Mouse (Mus musculus) midbrain, embryonic 15.5 days (tissue): ENCODE measurements around the gene Setd6. TPM values are rescaled to one million over a fixed set of nuclear protein-coding genes. Genes with fewer than 3 reads are reported as not detected.

Source experiments
- ATAC-seq: fragments of 200-750 bp; cut with Nextera tagmentation; replicated peaks from 2 replicates; pipeline ENCODE4 v1.8.0; 2017; ENCODE audit warnings: moderate TSS enrichment
- H3K27ac ChIP-seq: fragments of 300-500 bp; sonication (generic); 2 replicates; pipeline ENCODE4 v1.5.1; 2015; ENCODE audit warnings: mild to moderate bottlenecking, inconsistent platforms
- H3K27me3 ChIP-seq: fragments of 300-500 bp; sonication (generic); replicated peaks from 2 replicates; pipeline ENCODE4 v1.6.1; 2015; ENCODE audit warnings: inconsistent platforms
- H3K36me3 ChIP-seq: fragments of 300-500 bp; sonication (generic); replicated peaks from 2 replicates; pipeline ENCODE4 v1.6.1; 2015; ENCODE audit warnings: inconsistent platforms
- H3K4me1 ChIP-seq: fragments of 300-500 bp; sonication (generic); 2 replicates; pipeline ENCODE4 v1.6.1; 2015; ENCODE audit warnings: inconsistent platforms
- H3K4me2 ChIP-seq: fragments of 300-500 bp; sonication (generic); 2 replicates; pipeline ENCODE4 v1.6.1; 2015; ENCODE audit warnings: inconsistent platforms, mild to moderate bottlenecking, moderate library complexity
- H3K4me3 ChIP-seq: fragments of 300-500 bp; sonication (generic); 2 replicates; pipeline ENCODE4 v1.5.1; 2015; ENCODE audit warnings: mild to moderate bottlenecking, inconsistent platforms
- H3K9ac ChIP-seq: fragments of 300-500 bp; sonication (generic); 2 replicates; pipeline ENCODE4 v1.6.1; 2015; ENCODE audit warnings: mild to moderate bottlenecking, inconsistent platforms
- H3K9me3 ChIP-seq: fragments of 300-500 bp; sonication (generic); 2 replicates; pipeline ENCODE4 v1.6.1; 2016; ENCODE audit warnings: inconsistent platforms
- WGBS: fragments of 180-500 bp; shearing (Covaris S2); methylation state at CpG from one replicate; pipeline ENCODE4 v1.1.7; 2015; ENCODE audit warnings: mixed read lengths; 5-methylcytosine and 5-hydroxymethylcytosine counted together
- polyA plus RNA-seq: library from polyadenylated mRNA; unstranded; fragments of >200 nt; fragmentation: Nextera tagmentation; extraction: Ambion mirVana; gene quantifications from 2 replicates; pipeline ENCODE4 v1.2.1, GENCODE M21; 2015

The Setd6 gene
- polyA plus RNA-seq, 1 experiment from 2014 or later, result 30.7 TPM

GRCm38 (mm10) chr8:95713100-95714010, 2.3 kb upstream of the Setd6 start:
- Histone ChIP-seq H3K27ac (no peak overlapping the region), H3K9me3 (no peaks in the 10 kb centered on the region), H3K27me3 (no peaks in the 10 kb centered on the region), H3K4me2 (no peak overlapping the region), H3K4me1 (peaks cover 18% of the 10 kb centered on the region), H3K9ac (no peak overlapping the region), H3K36me3 (peaks cover 39% of the 10 kb centered on the region), H3K4me3 (no peak overlapping the region)
- no peak for ATAC-seq
- WGBS, result 82% methylated on average over 19 of the region's 19 CpGs

DNA sequence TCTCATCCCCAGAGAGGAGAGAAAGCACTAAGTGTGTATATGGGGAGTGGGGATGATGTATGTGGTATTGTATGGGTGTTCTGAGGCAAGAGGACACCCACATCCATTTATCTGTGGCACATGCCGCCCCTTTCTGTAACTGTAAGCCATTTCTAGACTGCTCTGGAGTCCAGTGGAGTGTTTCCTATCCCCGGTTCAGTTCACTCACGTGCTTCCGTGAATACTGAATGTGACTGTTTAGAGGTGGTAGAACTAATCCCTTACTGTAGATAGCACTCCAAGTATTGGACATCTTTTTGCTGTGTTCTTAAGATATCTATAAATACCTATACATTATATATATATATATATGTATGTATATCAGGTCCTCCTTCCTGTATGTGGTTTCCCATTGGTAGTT, 1.3 kb upstream of the Setd6 start:
- 94% methylated on average over 4 of the region's 4 CpGs for WGBS
- Histone ChIP-seq H3K27ac (no peak overlapping the region), H3K4me2 (no peak overlapping the region), H3K4me1 (peaks cover 18% of the 10 kb centered on the region), H3K27me3 (no peaks in the 10 kb centered on the region), H3K4me3 (no peak overlapping the region), H3K36me3 (peaks cover 37% of the 10 kb centered on the region), H3K9me3 (no peaks in the 10 kb centered on the region), H3K9ac (no peak overlapping the region)
- ATAC-seq, result no peak

- H3K27ac ChIP-seq, result peak overlapping the region; percentile 80; the same call in 1 of the 2 replicates
- 88% methylated on average over 6 of the region's 6 CpGs for WGBS
- H3K4me1 ChIP-seq, result peaks cover 18% of the 10 kb centered on the region
- peak overlapping the region; percentile 86 for H3K4me2 ChIP-seq
- H3K4me3 ChIP-seq, result peak overlapping the region; percentile 87; the same call in 1 of the 2 replicates
- H3K9me3 ChIP-seq, result no peaks in the 10 kb centered on the region
- no peak for ATAC-seq
- H3K9ac ChIP-seq, result no peak overlapping the region; the same call in 1 of the 2 replicates
- H3K36me3 ChIP-seq, result peaks cover 37% of the 10 kb centered on the region
- no peaks in the 10 kb centered on the region for H3K27me3 ChIP-seq
These were observed 756 bp upstream of the Setd6 start for GRCm38 (mm10) chr8:95714837-95715413.

GRCm38 (mm10) chr8:95716546-95717335, 1.1 kb downstream of the Setd6 start:
- ATAC-seq, result no peak
- H3K4me1 ChIP-seq, result peaks cover 18% of the 10 kb centered on the region
- H3K4me2 ChIP-seq, result peak overlapping the region; percentile 86
- H3K27me3 ChIP-seq, result no peaks in the 10 kb centered on the region
- peak overlapping the region; percentile 86 for H3K9ac ChIP-seq
- peak overlapping the region; percentile 87 for H3K4me3 ChIP-seq
- no peaks in the 10 kb centered on the region for H3K9me3 ChIP-seq
- H3K27ac ChIP-seq, result peak overlapping the region; percentile 80; the same call in 1 of the 2 replicates
- 19% methylated on average over 21 of the region's 21 CpGs for WGBS
- peaks cover 41% of the 10 kb centered on the region for H3K36me3 ChIP-seq

GRCm38 (mm10) chr8:95727625-95728024, 11.9 kb downstream of the Setd6 start:
- Histone ChIP-seq H3K4me3 (no peak overlapping the region), H3K9me3 (no peaks in the 10 kb centered on the region), H3K4me1 (no peaks in the 10 kb centered on the region), H3K27ac (no peak overlapping the region), H3K9ac (no peak overlapping the region), H3K4me2 (no peak overlapping the region), H3K36me3 (peaks cover 76% of the 10 kb centered on the region), H3K27me3 (no peaks in the 10 kb centered on the region)
- ATAC-seq, result no peak
- 88% methylated on average over 4 of the region's 4 CpGs for WGBS

- H3K4me2 ChIP-seq, result no peak overlapping the region
- H3K9ac ChIP-seq, result no peak overlapping the region
- no peaks in the 10 kb centered on the region for H3K4me1 ChIP-seq
- 76% methylated on average over 7 of the region's 7 CpGs for whole genome bisulfite sequencing
- no peaks in the 10 kb centered on the region for H3K9me3 ChIP-seq
- ATAC-seq, result no peak
- no peak overlapping the region for H3K4me3 ChIP-seq
- no peak overlapping the region for H3K27ac ChIP-seq
- no peaks in the 10 kb centered on the region for H3K27me3 ChIP-seq
- H3K36me3 ChIP-seq, result peaks cover 75% of the 10 kb centered on the region
These were observed 22.9 kb downstream of the Setd6 start for GRCm38 (mm10) chr8:95738596-95738995.

DNA sequence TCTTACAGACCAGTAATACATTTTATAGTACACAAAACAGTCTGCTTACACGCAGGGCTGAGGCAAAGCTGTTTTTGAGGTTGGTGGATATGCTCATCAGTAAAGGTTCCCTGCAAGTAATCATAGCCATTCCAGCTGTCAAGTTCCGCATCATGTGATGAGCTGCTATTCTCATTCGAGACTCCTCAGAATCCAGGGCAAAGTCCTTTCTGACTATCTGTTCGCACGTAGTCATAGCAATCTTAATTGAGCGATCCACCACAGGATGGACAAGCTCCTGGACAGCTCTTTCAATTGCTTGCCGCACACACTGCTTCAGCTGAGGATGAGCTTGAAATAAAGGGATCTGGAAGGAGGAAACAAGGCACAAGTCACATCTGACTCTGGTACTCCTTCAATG, 26.1 kb downstream of the Setd6 start:
- Histone ChIP-seq H3K27ac (no peak overlapping the region), H3K4me3 (no peak overlapping the region), H3K27me3 (no peaks in the 10 kb centered on the region), H3K4me1 (no peaks in the 10 kb centered on the region), H3K9ac (no peak overlapping the region), H3K9me3 (no peaks in the 10 kb centered on the region), H3K36me3 (peaks cover 70% of the 10 kb centered on the region), H3K4me2 (no peak overlapping the region)
- ATAC-seq, result no peak
- WGBS, result 90% methylated on average over 7 of the region's 7 CpGs

- H3K4me1 ChIP-seq, result no peaks in the 10 kb centered on the region
- peaks cover 57% of the 10 kb centered on the region for H3K36me3 ChIP-seq
- no peak overlapping the region for H3K4me3 ChIP-seq
- ATAC-seq, result no peak
- no peak overlapping the region for H3K4me2 ChIP-seq
- no peak overlapping the region for H3K27ac ChIP-seq
- 95% methylated on average over 4 of the region's 4 CpGs for WGBS
- no peak overlapping the region for H3K9ac ChIP-seq
- no peaks in the 10 kb centered on the region for H3K27me3 ChIP-seq
- H3K9me3 ChIP-seq, result no peaks in the 10 kb centered on the region
These were observed 32.3 kb downstream of the Setd6 start for GRCm38 (mm10) chr8:95748028-95748427.

DNA sequence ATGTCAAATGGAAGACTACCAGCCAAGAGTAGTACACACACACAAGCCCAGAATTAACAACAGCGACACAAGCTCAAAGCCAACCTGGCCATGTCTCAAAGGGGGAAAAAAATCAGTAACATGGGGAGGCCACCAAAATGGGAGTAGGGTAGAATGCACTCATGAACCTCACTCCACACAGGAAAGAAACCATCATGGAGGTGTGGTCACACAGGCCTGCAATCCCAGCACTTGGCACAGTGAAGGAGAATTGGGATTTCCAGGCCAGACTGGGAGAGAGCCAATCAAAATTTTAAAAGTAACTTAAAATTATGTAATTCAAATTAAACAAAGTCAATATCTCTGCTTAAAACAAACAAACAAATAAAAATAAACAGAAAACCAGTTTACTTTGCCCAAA, 36.2 kb downstream of the Setd6 start:
- no peak for ATAC-seq
- Histone ChIP-seq H3K27ac (no peak overlapping the region), H3K9ac (no peak overlapping the region), H3K27me3 (no peaks in the 10 kb centered on the region), H3K4me2 (no peak overlapping the region), H3K36me3 (peaks cover 55% of the 10 kb centered on the region), H3K4me3 (no peak overlapping the region), H3K4me1 (no peaks in the 10 kb centered on the region), H3K9me3 (no peaks in the 10 kb centered on the region)
- 100% methylated on average over 1 of the region's 1 CpGs for WGBS

DNA sequence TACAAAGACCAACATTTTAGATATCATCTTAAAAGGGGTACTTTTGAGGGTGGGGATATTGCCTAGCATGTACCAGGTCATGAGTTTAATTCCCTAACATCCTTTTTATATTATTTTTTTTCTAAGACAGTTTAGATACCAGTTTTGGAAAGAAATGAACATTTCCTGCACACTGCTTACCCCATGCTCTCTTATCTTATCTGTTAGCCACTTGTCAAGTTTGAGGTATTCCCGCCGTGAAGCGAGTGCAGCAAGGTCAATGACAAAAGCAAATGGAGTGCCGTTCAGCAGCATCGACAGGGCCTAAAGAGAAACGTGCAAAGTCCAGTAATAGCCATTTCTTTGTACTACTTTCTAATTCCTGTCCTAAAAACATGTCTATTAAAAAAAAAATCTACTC, 44.6 kb downstream of the Setd6 start:
- peaks cover 57% of the 10 kb centered on the region for H3K36me3 ChIP-seq
- no peak for ATAC-seq
- no peak overlapping the region for H3K4me2 ChIP-seq
- H3K4me1 ChIP-seq, result no peaks in the 10 kb centered on the region
- H3K27me3 ChIP-seq, result no peaks in the 10 kb centered on the region
- H3K9ac ChIP-seq, result no peak overlapping the region
- H3K4me3 ChIP-seq, result no peak overlapping the region
- no peaks in the 10 kb centered on the region for H3K9me3 ChIP-seq
- H3K27ac ChIP-seq, result no peak overlapping the region
- 94% methylated on average over 6 of the region's 6 CpGs for WGBS

DNA sequence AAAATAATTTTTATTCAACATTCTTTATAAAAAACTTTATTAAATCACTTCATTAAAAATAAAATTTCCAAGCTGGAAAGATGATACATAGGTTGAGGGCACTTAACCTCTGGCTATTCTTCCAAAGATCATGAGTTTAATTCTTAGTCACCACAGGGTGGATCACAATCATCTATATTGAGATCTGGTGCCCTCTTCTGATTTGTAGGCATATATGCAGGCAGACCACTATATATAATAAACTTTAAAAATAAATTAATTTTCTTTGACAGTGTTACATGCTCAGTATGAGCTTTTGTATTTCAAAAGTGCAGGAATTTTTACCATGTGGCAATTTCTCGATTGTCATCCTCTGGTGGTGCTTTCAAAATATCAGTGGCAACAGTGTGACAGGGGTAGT, 48.5 kb downstream of the Setd6 start:
- H3K27me3 ChIP-seq, result no peaks in the 10 kb centered on the region
- no peaks in the 10 kb centered on the region for H3K4me1 ChIP-seq

More for the DNA sequence above, 48.5 kb downstream of the Setd6 start:
- H3K4me2 ChIP-seq, result no peak overlapping the region
- no peak overlapping the region for H3K9ac ChIP-seq
- peaks cover 65% of the 10 kb centered on the region for H3K36me3 ChIP-seq
- WGBS, result 89% methylated on average over 1 of the region's 1 CpGs
- no peaks in the 10 kb centered on the region for H3K9me3 ChIP-seq
- no peak overlapping the region for H3K27ac ChIP-seq
- ATAC-seq, result no peak
- no peak overlapping the region for H3K4me3 ChIP-seq
